Mouse (Mus musculus) lung, postnatal 4 days (tissue): ENCODE results near the gene Gata5.

ENCODE experiments used
- DNase-seq, 2 experiments: peaks; one replicate each; pipeline ENCODE4 v3.0.0; 2021

Gene Gata5

DNA sequence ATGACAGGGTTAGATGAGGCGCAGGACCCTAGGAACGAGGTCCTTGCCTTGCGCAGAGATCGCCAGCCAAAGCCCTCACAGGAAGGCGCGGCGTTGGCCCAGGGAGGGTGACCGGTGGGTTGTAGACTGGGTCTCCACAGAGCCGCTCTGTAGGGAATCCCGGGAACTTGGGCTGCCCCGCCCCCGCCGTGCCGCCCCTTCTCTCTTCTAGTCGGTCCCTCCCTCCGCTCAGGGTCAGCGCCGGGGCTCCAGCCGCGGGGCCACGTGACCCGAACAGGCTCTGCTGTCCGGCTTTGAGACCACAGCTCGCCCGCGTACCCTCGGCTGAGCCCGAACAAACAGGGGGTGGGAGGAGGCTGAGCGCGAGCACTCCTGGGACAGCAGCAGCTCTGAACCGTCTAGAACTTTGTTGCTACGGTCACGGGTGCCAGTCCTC, at the start of gene Gata5:
Gata5 (minus strand) TSS at position 149 of the 436 bp plus-strand sequence.
- peak; percentile 83 to 92 for DNase-seq

- DNase-seq, result no peak
Measured at GRCm38 (mm10) chr2:180376730-180377129, 42.2 kb upstream of the Gata5 start.

GRCm38 (mm10) chr2:180373256-180373655, 38.8 kb upstream of the Gata5 start:
- DNase-seq, result no peak

GRCm38 (mm10) chr2:180368359-180368758, 33.9 kb upstream of the Gata5 start:
- DNase-seq, result no peak

DNA sequence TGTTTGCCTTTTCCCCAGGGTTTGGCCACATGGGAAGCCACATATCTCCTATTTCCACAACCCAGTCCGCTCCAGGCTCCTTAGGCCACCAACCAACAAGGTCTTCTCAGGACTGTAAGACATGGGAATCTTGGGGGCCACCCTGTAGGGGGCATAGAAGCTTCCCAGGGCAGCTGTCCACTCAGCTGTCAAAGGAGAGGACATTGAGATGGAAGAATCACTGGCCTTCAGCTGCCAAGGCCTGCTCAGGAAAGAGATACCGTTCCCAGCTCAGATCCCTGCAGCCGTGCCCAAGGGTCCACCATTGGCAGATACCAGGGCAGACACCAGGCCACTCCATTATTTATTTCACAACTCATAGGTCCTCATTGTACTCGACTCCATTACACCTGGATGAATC, 32.9 kb upstream of the Gata5 start:
- no peak for DNase-seq

- no peak for DNase-seq
Measured at GRCm38 (mm10) chr2:180363434-180363720, 28.9 kb upstream of the Gata5 start.

- DNase-seq, result no peak
Measured at GRCm38 (mm10) chr2:180362585-180363433, 28.3 kb upstream of the Gata5 start.

GRCm38 (mm10) chr2:180359062-180359461, 24.6 kb upstream of the Gata5 start:
- DNase-seq, result no peak

DNA sequence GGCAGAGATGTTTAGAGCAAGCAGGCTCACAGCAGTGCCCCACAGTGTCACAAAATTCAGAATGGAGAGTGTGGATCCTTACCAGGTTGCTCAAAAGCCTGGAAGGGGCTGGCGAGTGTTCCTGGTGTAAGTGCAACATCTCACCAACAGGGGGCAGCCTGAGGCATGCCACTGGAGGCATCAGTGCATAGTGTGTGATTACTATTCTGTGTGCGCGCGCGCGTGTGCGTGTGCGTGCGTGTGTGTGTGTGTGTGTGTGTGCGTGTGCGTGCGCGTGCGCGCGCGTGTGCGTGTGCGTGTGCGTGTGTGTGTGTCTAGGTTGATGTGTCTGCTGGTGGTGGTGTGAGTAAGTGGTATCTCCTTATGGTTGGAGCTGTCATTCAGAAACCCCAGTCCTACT, 18.8 kb upstream of the Gata5 start:
- DNase-seq, result peak in 1 of 2 experiments; percentile 44

DNA sequence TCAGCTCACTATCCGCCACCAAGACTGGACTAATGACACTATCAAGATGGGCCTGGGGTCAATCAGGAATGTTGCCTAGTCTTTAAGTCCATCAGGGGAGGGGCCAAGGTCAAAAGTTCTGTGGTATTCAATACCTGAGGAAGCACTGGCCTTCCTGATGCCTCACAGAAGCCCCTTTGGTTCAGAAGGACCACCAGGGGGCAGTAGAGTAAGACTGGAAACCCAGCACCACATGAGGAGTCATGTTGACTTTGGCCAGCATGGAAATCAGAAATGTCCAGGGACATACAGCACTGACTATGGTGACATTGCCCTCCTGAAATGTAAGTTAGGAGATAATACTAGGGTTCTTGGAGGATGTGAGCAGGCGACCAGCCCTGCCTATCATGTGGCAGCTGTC, 16.2 kb upstream of the Gata5 start:
- DNase-seq, result no peak

- peak; percentile 85 to 87 for DNase-seq
Measured at GRCm38 (mm10) chr2:180346820-180347497, 12.5 kb upstream of the Gata5 start.

DNA sequence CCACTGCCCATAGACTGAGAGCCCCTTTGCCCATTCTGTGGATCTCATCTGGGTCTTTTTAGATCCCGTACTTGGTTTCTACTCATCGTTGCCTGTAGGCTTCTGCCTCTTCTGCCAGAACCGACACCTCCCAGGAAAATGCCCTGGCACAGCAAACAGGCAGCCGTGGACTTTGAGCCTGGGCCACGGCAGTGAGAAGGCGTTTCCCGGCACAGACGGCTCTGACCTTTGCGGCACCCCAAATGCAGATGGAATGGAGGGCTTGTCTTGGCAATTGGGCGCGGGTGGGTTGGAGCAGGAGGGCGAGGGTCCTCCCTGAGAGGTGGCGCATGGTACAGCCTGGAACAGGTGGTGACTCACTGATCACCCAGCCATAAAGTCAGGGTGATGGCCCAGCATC, 8.6 kb upstream of the Gata5 start:
- no peak for DNase-seq

DNA sequence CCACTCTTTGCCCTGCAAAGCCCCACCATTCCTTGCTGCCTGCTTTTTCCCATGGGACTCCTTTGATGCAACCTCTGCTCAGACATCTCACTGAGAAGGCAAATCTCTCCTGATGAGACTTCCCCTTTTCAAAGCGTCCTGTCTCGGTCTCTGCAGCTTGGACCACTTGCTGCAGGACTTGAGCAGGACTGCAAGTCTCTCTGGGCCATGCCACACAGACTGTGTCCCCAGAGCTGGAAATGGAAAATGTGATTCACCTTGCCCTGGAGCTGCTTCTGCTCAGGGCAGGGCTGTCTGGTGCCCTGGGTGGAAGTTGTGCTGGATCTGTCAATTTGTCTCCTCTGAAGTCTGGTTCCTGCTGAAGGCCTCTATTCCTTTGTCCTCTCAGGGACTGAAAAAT, 7.7 kb upstream of the Gata5 start:
- DNase-seq, result no peak

DNA sequence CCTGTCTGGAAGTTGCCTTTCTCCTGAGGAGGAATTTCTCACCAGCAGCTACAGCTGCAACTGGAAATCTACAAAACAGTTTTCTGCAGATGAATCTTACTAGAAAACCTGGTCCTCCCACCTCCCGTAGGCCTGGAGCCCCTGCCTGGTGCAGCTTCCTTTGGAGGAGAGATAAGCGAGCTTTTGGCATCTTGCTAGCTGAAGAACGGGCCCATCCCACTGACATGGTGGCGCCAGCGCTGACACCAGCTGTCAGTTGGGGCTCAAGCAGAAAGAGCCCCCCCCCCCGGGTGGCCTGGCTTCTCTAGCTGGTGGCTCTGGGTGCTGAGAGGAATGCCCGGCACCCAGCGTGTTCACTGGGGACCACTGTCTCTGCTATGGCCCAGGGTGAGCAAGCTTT, 6.7 kb upstream of the Gata5 start:
- DNase-seq, result peak in 1 of 2 experiments; percentile 64

GRCm38 (mm10) chr2:180339886-180340285, 5.4 kb upstream of the Gata5 start:
- DNase-seq, result no peak

DNA sequence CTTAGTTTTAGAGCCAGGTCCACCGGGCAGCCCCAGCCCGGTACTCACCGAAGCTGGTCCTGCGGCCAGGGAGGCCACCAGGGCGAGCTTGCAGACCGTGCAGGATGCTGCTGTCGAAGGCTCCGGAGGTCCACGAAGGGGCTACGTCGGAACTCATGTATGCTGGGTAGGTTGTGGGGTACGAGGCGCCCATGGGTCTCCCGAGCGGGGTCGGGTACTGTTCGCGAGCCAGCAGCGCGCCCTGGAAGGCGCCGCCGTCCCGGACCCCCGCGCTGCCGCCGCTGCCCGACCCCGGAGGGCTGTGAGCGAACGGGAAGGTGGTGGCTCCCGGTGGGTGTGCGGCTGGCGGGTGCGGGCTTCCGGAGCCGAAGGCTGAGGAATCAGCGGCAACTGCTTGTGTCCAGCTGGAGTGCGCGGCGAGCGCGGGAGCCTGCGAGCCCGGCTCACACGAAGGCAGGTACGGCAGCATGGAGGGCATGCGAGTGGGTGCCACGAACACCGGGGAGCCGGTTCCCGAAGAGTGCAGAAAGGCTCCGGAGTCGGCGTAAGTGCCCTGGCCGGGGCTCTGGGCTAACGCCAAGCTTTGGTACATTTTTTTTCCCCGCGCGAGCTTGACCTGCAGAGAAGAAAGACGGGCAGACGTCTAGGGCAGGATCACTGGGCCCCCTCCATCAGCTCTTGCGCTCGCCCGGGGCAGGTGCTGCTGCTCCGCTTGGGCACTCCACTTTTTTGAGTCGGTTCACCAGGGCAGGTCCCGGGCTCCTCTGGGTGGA, 535 bp downstream of the Gata5 start:
- DNase-seq, result peak in 1 of 2 experiments; percentile 31

- no peak for DNase-seq
Measured at GRCm38 (mm10) chr2:180329466-180329865, 5.0 kb downstream of the Gata5 start.

GRCm38 (mm10) chr2:180322674-180323355, 11.7 kb downstream of the Gata5 start:
- DNase-seq, result peak; percentile 74 to 91

DNA sequence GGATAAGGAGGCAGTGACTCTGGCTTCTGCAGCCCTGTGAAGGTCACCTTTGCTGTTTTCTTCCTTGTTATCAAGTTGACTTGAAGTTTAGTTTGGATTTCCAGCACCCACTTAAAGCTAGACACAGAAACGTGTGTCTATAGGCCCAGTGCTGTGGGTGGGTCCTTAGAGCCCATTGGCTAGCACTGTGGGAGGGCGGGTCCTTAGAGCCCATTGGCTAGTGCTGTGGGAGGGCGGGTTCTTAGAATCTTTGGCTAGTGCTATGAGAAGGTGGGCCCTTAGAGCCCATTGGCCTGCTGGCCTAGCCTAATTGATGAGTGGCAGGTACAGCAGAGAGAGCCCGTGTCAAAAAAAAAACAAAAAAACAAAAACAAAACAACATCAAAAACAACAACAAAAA, 14.3 kb downstream of the Gata5 start:
- no peak for DNase-seq

DNA sequence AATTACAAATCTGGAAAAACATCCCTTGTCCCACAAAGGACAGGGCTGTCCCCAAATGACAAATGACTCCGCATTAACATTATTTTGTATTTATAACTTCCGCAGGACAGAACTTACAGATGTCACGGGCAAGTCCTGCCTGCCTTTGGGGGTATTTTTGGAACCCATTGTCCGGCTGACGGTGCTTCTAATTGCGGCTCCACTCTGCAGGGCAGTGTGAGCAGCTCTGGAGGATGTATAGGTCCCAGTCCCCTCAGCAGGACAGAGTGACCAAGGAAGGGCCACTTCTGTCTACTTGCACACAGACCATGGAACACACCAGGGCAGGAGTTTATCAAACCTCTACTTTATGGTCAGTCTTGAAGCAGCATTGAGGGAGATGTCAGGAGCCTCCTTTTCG, 16.9 kb downstream of the Gata5 start:
- DNase-seq, result no peak

DNA sequence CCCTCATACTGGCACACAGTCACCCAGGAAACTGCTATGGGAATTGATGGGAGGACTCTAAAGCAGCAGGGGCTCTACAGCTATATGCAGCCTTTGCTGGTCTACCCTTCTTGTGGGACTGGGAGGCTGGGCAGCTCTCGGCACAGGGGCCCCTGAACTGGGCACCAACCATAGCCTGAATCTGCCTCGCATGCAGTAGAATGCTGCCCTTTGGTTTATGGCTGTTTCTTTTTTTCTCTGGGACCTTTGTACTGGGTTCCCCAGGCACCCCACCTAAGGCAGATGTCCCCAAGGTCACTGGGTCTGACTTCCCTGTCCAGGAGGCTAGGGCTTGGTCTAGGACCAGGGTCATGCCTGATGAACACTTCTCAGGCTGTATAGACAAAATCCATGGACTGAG, 20.2 kb downstream of the Gata5 start:
- DNase-seq, result no peak

DNA sequence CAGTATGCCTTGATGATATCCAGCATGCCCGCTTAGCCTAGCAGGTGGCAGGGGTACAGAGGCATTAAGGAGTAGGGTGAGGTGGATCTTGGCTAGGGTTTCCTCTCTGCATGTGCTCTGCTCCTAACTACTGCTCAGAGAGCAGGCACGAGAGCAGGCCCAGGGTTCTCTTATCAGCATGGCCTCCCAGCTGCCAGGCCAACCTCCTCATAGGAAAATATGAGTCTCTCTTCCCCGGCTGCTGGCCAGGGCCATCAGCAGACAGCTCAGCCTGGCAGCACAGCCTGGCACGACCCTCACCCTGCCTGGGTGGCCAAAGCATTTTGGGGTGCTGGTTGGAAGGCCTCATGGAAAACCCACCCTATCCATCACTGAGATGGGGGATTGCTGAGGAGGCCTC, 23.4 kb downstream of the Gata5 start:
- DNase-seq, result no peak

- DNase-seq, result no peak
Measured at GRCm38 (mm10) chr2:180307680-180308079, 26.8 kb downstream of the Gata5 start.
